Mouse (Mus musculus) thymus, adult 2 months (tissue): ENCODE measurements at regions not wholly inside any gene's neighbourhood (a gene's known extent, or its start where the extent isn't known, plus 50 kb on each side); places are given as distances from the start of the nearest gene placed in this dataset.
A peak's percentile ranks its signal among the peaks of the same experiment; 100 is the strongest.

Source experiments
- DNase-seq: peaks from one replicate; pipeline ENCODE4 v3.0.0; 2021
- H3K27ac ChIP-seq: fragments of 200-500 bp; 2 replicates; pipeline ENCODE4 v1.5.1; 2012; ENCODE audit warnings: low read length, control low read depth; ENCODE audit not compliant: control insufficient read depth, insufficient read depth
- H3K27me3 ChIP-seq: fragments of 200-500 bp; 2 replicates; pipeline ENCODE4 v1.6.1; 2012; ENCODE audit warnings: mild to moderate bottlenecking, low read length, moderate library complexity, mixed read lengths; ENCODE audit not compliant: control insufficient read depth, insufficient read depth
- H3K36me3 ChIP-seq: fragments of 200-500 bp; 2 replicates; pipeline ENCODE4 v1.6.1; 2012; ENCODE audit warnings: mild to moderate bottlenecking, low read length, moderate library complexity; ENCODE audit not compliant: control insufficient read depth, insufficient read depth
- H3K4me1 ChIP-seq: fragments of 200-500 bp; replicated peaks from 2 replicates; pipeline ENCODE4 v1.6.1; 2012; ENCODE audit warnings: low read length; ENCODE audit not compliant: control insufficient read depth, insufficient read depth
- H3K4me3 ChIP-seq: fragments of 200-500 bp; 2 replicates; pipeline ENCODE4 v1.5.1; 2012; ENCODE audit warnings: mild to moderate bottlenecking, low read length, control low read depth, moderate library complexity; ENCODE audit not compliant: control insufficient read depth, insufficient read depth
- CTCF ChIP-seq: fragments of 200-500 bp; IDR thresholded peaks from 2 replicates; pipeline ENCODE4 v1.5.1; 2012; ENCODE audit warnings: mild to moderate bottlenecking, control low read depth, low read length, moderate library complexity, borderline replicate concordance; ENCODE audit not compliant: control insufficient read depth, poor library complexity, insufficient read depth; ENCODE audit errors: extremely low read depth
- POLR2A ChIP-seq: fragments of 200-500 bp; IDR thresholded peaks from 2 replicates; pipeline ENCODE4 v1.6.1; 2012; ENCODE audit warnings: mild to moderate bottlenecking, low read length, control low read depth, moderate library complexity; ENCODE audit not compliant: control insufficient read depth, poor library complexity, insufficient read depth; ENCODE audit errors: extremely low read depth
- WGBS: fragments of 180-500 bp; shearing (Covaris S2); methylation state at CpG from one replicate; pipeline ENCODE4 v1.1.7; 2018; 5-methylcytosine and 5-hydroxymethylcytosine counted together

DNA sequence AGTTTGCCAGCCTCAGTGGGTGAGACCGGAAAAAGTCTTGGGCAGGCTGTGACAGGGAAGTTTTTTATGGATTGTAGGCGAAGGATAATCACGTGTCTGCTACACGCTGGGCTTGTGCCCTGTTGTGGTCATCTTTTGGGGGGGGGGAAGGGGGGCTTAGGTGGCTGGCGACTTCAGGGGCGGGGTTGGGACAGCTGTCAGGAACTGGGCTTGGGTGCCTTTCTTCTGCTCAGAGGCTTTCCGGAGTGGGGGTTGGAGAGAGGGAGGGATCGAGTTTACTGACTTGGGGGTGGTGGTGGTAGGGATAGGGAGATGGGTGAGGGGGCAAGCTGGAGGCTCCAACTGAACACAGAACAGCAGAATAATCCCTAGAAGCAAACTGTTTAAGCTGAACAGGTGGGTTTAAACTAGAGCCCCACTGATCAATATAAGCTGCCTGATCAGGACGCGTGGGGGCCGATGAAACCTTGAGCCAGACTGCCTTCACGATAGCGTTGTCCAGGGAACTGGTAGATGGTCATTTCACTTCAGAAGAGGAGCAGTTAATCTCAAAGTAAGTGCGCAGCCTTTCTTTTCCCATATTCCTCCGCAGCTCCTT lies 103.6 kb downstream of the Nucb2 start:
- TF ChIP-seq CTCF (no peak), POLR2A (no peak)
- Histone ChIP-seq H3K27ac (no peak overlapping the region), H3K27me3 (no peaks in the 10 kb centered on the region), H3K36me3 (no peaks in the 10 kb centered on the region), H3K4me1 (peaks cover 6% of the 10 kb centered on the region), H3K4me3 (no peak overlapping the region)
- no peak for DNase-seq
- 7% methylated on average over 15 of the region's 15 CpGs for WGBS

- Histone ChIP-seq H3K27ac (no peak overlapping the region), H3K4me3 (no peak overlapping the region), H3K27me3 (no peaks in the 10 kb centered on the region), H3K36me3 (no peaks in the 10 kb centered on the region), H3K4me1 (peaks cover 6% of the 10 kb centered on the region)
- DNase-seq = peak; percentile 48
- TF ChIP-seq POLR2A (no peak), CTCF (no peak)
- 29% methylated on average over 15 of the region's 15 CpGs for WGBS
Measured at GRCm38 (mm10) chr7:116608350-116609085, 104.3 kb downstream of the Nucb2 start.

- TF ChIP-seq POLR2A (no peak), CTCF (no peak)
- Histone ChIP-seq H3K4me3 (no peak overlapping the region), H3K4me1 (peaks cover 6% of the 10 kb centered on the region), H3K27ac (no peak overlapping the region), H3K27me3 (no peaks in the 10 kb centered on the region), H3K36me3 (no peaks in the 10 kb centered on the region)
- DNase-seq = no peak
- WGBS = 94% methylated on average over 6 of the region's 6 CpGs
Measured at GRCm38 (mm10) chr7:116609406-116609805, 105.2 kb downstream of the Nucb2 start.

DNA sequence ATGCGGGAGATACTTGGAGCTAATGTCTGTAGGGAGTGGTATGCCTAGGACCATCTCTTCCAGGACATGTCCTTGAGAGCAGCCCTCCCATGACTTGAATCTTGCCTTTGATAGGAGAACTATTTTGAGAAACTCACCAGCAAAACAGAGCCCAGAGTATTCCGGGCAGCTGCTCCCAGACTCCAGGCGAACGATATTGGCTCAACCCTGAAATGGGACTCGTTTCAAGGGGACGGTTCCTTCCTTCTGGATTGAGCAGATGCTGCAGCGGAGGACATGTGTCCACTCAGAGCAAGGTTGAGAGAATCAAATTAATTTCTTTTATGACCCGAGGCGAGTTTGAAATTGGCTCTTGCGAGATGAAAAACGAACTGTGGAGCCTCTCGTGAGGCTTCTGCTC lies 105.7 kb downstream of the Nucb2 start:
- TF ChIP-seq CTCF = no peak
- no peak for TF ChIP-seq POLR2A
- Histone ChIP-seq H3K36me3 (no peaks in the 10 kb centered on the region), H3K27me3 (no peaks in the 10 kb centered on the region), H3K27ac (no peak overlapping the region), H3K4me1 (peaks cover 6% of the 10 kb centered on the region), H3K4me3 (no peak overlapping the region)
- no peak for DNase-seq
- 90% methylated on average over 12 of the region's 12 CpGs for WGBS

DNA sequence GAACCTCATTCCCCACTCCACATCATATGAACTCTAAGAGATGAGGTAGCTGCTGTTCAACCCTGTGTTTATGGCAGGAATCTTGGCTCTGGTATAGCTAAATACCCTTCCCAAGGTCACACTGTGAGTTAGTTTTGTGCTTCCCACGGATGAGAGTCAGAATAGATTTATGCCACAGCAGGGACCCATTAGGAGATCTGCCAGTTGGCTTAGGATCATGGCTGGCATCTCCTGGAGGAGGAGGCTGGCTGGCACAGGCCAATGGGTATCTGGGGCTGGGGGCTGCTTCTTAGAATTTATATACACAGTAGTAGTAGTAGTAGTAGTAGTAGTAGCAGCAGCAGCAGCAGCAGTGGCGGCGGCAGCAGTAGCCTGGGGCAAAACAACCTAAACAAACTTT lies 111.8 kb downstream of the Nucb2 start:
- peaks cover 6% of the 10 kb centered on the region for H3K4me1 ChIP-seq
- TF ChIP-seq POLR2A (no peak), CTCF (no peak)
- WGBS = 90% methylated on average over 3 of the region's 3 CpGs
- H3K27ac ChIP-seq = no peak overlapping the region
- no peak for DNase-seq
- H3K4me3 ChIP-seq = no peak overlapping the region
- H3K36me3 ChIP-seq = no peaks in the 10 kb centered on the region
- no peaks in the 10 kb centered on the region for H3K27me3 ChIP-seq

DNA sequence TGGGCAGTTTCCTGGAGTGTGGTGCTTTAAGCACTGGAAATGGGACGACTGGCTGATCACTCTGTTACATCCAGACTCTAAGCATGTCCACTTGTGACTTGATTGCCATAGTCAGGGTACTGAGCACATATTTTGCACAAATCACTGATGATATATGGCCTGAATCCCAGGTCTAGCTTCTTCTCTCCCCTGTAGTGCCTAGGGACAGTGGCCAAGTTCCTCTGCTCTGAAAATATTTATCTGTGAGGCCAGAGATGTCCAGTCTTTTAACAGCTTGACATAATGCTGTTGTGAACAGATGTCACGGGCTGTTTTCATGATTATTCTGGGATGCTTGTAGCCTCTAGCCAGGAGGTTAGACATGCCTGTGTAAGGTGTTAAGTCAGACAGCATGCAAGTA lies 115.5 kb downstream of the Nucb2 start:
- WGBS = 86% methylated on average over 2 of the region's 2 CpGs

More for the DNA sequence above, 115.5 kb downstream of the Nucb2 start:
- no peak for TF ChIP-seq CTCF
- no peak for TF ChIP-seq POLR2A
- Histone ChIP-seq H3K4me1 (peaks cover 6% of the 10 kb centered on the region), H3K27me3 (no peaks in the 10 kb centered on the region), H3K4me3 (no peak overlapping the region), H3K36me3 (no peaks in the 10 kb centered on the region), H3K27ac (no peak overlapping the region)
- DNase-seq = no peak
